Mouse (Mus musculus) cerebellum, adult (tissue): Measurements from ENCODE around the gene Tatdn2.
A peak's percentile ranks its signal among the peaks of the same experiment; 100 is the strongest.

Source experiments
- ATAC-seq: cut with Nextera tagmentation; 2 replicates; pipeline ENCODE4 v1.9.2; 2017; ENCODE audit warnings: mild to moderate bottlenecking, moderate library complexity, mixed read lengths; ENCODE audit not compliant: insufficient number of reproducible peaks, low FRiP score, low TSS enrichment

The Tatdn2 gene

DNA sequence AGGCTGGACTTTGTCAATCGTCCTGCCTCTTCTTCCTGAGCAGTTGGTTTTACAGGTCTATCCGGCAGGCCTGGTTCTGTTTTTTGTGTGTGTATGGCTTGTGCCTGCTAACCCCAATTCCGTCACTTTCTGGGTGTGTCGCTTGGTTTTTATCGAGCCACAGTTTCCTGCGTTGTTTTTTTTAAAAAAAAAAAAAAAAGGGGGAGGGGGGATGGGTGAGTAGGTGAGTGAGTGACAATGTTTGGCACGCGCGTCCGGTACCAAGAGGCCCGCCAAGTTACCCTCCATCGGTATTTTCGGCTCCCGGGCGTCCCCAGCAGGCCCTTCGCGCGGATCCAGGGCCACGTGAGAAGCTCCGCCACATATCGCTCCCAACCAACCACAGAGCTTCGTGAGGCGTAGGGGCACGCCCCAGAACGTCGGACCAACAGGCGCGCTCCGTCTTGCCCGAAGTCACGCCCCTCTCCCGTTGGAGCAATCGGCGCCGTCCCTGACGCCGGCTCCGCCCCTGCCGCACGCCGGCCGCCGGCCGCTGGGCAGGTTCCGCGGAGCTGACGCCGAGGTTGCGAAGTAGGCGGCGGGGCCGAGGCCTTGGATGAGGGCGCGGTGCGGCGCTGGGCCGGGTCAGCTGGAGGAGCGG lies at the start of gene Tatdn2:
Tatdn2 (plus strand) TSS at position 469 of the 640 bp plus-strand sequence.
- peak; percentile 98 for ATAC-seq

DNA sequence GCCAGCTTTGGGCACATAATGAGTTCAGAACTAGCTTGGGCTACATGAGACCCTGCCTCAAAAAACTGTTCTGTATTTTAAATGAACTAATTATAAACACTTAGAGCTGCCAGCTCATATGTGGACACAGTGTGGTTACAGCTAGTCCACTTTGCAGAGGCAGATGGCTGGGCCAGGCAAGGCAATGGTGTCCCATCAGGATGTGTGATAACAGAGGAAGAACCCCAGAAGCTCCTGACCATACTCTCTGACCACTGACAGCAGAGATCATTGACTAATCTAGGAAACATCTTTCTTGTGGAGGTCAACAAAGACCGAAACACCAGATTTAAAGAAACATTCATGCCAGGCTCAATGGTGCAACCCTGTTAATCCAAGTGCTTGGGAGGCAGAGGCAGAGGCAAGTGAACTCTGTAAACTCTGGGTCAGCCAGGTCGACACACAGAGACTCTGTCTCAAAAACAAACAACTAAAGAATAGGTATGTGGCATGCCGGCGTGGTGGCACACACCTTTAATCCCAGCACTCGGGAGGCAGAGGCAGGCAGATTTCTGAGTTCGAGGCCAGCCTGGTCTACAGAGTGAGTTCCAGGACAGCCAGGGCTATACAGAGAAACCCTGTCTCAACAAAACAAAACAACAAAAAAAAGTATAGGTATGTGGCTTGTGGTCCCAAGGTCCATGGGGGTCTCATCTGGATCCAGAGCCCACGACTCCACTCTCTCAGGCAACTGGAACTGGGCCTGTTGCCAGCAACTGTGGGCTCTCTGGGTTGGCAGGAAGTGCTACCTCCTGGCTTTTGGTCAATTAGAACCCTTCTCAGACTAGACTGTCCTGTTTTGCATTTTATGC lies 47.3 kb upstream of the Tatdn2 start:
- no peak for ATAC-seq

GRCm38 (mm10) chr6:113650197-113650640 lies 46.6 kb upstream of the Tatdn2 start:
- ATAC-seq = no peak

GRCm38 (mm10) chr6:113651626-113652025 lies 45.2 kb upstream of the Tatdn2 start:
- ATAC-seq = no peak

DNA sequence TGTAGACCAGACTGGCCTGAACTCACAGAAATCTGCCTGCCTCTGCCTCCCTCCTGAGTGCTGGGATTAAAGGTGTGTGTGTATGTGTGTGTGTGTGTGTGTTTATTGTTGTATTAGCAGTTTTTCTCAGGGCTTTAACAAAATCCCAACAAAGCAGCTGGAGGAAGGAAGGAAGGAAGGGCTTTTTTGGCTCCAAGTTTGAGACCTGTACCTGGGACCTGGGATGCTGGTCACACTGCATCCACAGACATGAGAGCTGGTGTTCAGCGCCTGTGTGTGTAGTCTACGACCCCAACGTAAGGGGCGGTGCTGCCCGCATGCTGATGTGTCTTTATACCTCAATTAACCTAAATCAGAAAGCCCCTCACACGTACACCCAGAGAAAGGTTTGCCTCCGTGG lies 43.3 kb upstream of the Tatdn2 start:
- ATAC-seq = no peak

- no peak for ATAC-seq
Measured at GRCm38 (mm10) chr6:113654102-113654501, 42.7 kb upstream of the Tatdn2 start.

DNA sequence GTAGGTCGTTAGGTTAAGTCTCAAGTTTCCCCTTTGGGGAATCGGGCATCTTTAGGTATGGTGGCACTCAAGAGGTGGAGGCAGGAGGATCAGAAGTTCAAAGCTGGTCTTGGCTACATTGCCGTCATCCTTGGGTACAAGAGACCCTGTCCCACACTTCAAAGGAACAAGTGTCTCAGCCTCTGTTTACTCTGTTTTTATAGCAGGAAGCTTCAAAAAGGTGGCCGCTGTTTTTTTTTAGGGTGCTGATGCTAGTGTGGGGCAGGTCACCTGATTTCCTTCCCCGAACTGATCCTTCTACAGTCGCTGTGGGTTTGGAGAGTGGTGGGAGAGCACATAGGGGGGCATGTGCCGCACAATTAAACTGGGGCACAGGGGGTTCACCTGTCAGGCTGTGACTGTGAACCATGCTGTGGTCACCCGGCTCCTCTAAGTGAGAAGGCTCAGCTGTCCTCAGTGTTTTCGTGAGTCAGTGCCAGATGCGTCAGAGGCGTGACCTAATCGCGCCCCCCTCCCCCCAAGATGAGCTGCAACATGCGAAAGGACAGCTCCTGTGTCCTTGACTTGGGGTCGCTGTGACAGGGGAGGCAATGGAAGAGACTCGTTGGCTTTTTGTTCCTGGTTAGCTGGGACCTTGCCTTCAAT lies 42.0 kb upstream of the Tatdn2 start:
- no peak for ATAC-seq

DNA sequence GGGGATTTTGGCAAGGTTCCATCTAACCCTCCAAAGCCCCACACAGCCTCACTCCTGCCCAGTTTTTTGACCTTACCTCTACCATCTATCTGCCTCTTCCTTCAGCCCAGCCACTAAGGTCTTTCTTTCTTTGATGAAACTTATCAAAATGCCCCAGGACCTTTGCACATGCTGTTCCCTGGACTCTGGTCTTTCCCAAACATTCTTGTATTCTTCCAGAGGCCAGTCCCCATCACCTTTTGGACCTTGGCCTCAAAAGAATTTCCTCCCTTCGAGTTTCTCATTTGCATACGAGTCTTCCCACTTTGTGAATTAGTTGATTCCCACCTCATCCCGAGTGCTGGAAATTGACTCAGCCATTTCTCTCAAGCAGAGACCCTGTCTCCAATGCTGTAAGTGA lies 41.4 kb upstream of the Tatdn2 start:
- ATAC-seq = no peak

GRCm38 (mm10) chr6:113656847-113657246 lies 40.0 kb upstream of the Tatdn2 start:
- ATAC-seq = no peak

GRCm38 (mm10) chr6:113658226-113658625 lies 38.6 kb upstream of the Tatdn2 start:
- ATAC-seq = no peak

DNA sequence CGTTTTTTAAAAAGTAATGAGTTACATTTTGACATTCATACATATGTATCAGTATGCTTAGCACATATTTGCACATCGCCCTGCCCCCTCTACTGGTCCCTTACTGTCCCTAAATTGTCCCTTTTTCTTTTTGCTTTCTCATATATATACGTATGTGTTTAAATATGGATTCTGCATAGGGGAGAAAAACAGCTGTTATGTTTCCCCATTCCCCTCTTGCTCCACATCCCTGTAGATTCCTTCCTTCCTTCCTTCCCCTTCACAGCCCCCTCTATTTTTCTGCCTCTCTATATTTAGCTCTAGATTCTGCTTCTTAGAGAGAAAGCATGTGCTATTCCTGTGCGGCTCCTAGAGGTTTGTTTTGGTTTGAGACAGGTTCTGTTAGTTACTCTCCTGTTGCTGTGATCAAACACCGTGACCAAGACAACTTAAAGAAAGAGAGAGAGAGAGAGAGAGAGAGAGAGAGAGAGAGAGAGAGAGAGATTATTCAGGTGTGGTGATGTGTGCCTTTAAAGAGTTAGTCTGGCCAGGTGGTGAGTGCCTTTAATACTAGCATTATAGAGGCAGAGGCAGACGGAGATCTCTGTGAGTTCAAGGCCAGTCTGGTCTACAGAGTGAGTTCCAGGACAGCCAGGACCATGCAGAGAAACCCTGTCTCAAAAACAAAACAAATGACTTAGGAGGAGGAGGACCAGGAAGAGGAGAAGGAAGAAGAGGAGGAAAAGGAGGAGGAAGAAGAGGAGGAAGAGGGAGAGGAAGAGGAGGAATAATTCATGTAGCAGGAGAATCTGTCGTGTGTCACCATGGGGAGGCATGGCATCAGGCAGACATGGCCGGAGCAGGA lies 37.0 kb upstream of the Tatdn2 start:
- ATAC-seq = no peak

DNA sequence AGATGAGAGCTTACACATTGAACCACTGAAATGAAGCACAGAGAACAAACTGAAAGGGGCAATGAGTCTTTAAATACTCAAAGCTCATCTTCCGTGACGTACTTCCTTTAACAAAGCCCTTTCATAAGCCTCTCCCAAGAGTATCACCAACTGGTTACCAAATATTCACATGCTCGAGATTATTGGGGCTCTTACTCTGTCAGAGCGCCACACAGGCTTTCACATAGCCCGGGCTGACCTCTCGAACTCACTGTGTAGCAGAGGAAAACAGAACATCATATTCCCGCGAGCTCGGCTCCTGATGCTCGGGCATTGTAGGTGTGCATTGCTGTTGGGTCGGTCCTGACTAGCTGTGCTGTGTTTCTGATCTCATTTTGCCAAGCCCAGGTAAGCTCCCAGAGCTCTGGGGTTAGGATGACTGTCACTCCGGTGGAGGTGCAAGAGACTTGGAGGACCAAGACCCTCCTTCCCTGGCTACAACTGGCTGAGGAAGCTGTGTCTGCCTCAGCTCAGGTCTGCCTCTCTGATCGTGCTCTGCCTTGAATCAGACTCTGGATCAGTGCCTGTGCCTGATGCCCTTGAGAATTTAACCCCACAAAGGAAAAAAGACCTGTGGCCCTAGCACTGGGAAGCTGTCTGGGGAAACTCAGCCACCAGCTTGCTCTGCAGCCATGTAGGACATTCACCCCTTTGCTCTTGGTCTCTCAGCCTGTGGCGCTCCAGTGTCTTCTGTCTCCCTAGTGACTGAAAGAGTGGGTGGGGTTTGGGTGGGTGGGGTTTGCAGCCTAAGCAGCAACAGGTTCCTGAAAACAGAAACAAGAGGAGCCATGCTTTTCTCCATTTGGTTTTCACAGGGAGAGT lies 36.1 kb upstream of the Tatdn2 start:
- no peak for ATAC-seq

GRCm38 (mm10) chr6:113661353-113662241 lies 35.3 kb upstream of the Tatdn2 start:
- ATAC-seq = no peak

DNA sequence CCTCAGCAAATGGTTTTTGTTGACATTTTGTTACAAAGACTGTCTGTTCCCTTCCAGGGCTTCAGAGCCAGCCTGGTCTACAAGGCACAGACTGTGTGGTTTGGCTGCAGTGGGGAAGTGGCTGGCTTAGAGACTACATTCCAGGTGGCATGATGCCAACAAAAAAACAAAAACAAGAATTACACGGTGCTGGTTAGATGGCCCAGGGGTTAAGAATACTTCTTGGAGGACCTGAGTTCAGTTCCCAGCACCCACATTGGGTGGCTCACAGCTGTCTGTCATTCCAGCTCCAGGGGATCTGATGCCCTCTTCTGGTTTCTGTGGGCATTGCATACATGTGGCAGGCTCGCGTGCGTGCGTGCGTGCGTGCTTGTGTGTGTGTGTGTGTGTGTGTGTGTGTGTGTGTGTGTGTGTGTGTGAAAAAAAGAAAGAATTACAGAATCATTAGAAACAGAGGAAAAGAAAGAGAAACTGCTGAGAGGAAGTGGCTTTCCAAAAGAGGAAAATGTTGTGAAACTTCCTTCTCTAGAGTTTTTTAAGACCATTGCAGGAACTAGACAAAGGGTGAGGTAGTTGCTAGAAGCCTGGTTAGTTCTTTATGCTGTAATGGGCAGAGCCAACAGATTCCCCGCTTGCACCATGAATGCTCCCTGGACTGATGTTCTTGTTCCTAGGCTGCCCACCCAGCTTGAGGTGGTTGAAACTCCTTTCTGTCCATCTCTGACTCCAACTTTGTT lies 33.7 kb upstream of the Tatdn2 start:
- ATAC-seq = no peak

DNA sequence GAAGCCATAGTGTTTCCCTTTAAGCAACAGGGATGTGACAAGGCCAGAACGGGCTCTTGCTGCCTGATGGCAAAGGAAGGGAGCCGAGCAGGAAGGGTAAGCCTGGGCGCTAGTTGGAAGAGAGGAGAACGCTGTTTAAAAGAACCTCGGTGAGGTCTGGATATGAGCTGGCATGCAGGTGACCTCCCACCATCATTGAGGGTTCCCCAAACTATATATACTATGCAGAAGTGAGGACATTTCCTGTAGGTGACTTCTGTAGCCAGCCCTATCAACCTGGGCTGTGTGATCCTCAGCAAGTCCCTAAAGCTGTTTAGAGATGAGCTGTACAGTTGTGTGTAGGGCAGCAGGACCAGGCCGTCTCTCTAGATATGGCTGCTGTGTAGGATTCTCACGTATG lies 32.5 kb upstream of the Tatdn2 start:
- ATAC-seq = no peak

- no peak for ATAC-seq
Measured at GRCm38 (mm10) chr6:113667611-113668122, 29.2 kb upstream of the Tatdn2 start.

GRCm38 (mm10) chr6:113668287-113669154 lies 28.3 kb upstream of the Tatdn2 start:
- ATAC-seq = no peak
